Mouse (Mus musculus) gastrocnemius, adult 2 months (tissue): ENCODE data around the gene Nav2. TPM values are rescaled to one million over a fixed set of nuclear protein-coding genes. Genes with fewer than 3 reads are reported as not detected.

Source experiments
- DNase-seq: peaks from one replicate; pipeline ENCODE4 v3.0.0; 2022
- H3K27ac ChIP-seq: fragments of 200-600 bp; 2 replicates; pipeline ENCODE4 v1.8.1; 2022; ENCODE audit warnings: mild to moderate bottlenecking
- H3K4me3 ChIP-seq: fragments of 200-600 bp; 2 replicates; pipeline ENCODE4 v1.8.1; 2022; ENCODE audit warnings: mild to moderate bottlenecking, moderate library complexity
- CTCF ChIP-seq: fragments of 200-600 bp; IDR thresholded peaks from 2 replicates; pipeline ENCODE4 v1.8.1; 2022; ENCODE audit warnings: antibody characterized with exemption, mild to moderate bottlenecking, moderate library complexity
- intact Hi-C: fragments of 180-260 bp; cut with DNase I; formaldehyde crosslinking; loops from one replicate; pipeline ENCODE4 v1.15.1; 2025
- total RNA-seq, 2 experiments: library from RNA; stranded (reverse); gene quantifications; 2 replicates each; pipeline ENCODE4 v1.2.3; 2021

Gene Nav2
- total RNA-seq, 2 experiments from 2014 or later = 18.5 to 36.0 TPM

- Histone ChIP-seq H3K27ac (peak overlapping the region; percentile 67), H3K4me3 (no peak overlapping the region)
- DNase-seq = no peak
- TF ChIP-seq CTCF = no peak
- intact Hi-C loops = no loop called here
Measured at GRCm38 (mm10) chr7:49277685-49278084, 369.2 kb downstream of the Nav2 start.

- H3K4me3 ChIP-seq = no peak overlapping the region
- intact Hi-C loops = no loop called here
- no peak overlapping the region; the same call in 1 of the 2 replicates for H3K27ac ChIP-seq
- DNase-seq = no peak
- TF ChIP-seq CTCF = no peak
Measured at GRCm38 (mm10) chr7:49278531-49278930, 370.0 kb downstream of the Nav2 start.

DNA sequence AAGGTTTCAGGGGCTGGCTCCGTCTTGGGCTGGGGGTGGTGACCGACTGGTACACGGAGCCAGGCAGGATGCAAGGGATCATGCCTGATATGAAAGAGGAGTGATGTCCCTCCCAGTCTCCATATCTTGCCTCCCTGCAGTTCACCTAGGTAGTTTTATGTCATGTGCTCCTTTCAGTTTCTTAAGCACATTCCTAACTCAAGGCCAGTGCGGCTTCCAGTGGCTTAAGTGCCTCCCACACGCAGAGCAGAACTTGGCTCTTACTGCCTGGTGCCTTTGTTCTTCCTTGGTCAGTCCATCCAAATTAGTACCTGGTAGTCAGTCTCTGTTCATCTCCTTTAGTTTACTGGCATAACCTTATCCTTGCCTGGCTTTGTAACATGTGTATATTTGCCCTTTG, 371.9 kb downstream of the Nav2 start:
- no peak for DNase-seq
- H3K4me3 ChIP-seq = no peak overlapping the region
- H3K27ac ChIP-seq = no peak overlapping the region
- intact Hi-C loops = loop anchor here (5.0 kb wide), 1 partner anchor 62 kb away; no protein-coding TSS in a partner anchor
- TF ChIP-seq CTCF = no peak

DNA sequence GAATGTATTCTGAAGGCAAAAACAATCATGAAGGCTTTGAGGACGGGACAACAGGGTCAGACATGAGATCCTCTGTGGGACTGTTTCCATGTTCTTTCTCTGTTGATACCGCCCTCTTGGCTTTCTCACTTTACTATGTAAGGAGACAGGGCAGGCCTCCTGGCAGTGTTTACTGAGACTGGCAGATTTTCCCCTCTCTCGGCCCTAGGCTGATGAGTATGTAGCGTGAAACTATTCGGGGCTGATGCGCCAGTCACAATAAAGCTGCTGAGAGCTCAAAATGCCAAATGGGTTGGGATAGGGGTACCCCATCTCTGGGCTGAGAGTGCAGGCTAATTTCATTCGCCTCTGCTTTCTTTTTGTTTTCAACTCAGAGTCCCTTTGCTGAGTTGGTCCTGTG, 373.9 kb downstream of the Nav2 start:
- Histone ChIP-seq H3K27ac (peak overlapping the region; percentile 53; the same call in 1 of the 2 replicates), H3K4me3 (no peak overlapping the region)
- peak; percentile 56 for DNase-seq
- intact Hi-C loops = loop anchor here (5.0 kb wide), 1 partner anchor 60 kb away; no protein-coding TSS in a partner anchor
- TF ChIP-seq CTCF = no peak

DNA sequence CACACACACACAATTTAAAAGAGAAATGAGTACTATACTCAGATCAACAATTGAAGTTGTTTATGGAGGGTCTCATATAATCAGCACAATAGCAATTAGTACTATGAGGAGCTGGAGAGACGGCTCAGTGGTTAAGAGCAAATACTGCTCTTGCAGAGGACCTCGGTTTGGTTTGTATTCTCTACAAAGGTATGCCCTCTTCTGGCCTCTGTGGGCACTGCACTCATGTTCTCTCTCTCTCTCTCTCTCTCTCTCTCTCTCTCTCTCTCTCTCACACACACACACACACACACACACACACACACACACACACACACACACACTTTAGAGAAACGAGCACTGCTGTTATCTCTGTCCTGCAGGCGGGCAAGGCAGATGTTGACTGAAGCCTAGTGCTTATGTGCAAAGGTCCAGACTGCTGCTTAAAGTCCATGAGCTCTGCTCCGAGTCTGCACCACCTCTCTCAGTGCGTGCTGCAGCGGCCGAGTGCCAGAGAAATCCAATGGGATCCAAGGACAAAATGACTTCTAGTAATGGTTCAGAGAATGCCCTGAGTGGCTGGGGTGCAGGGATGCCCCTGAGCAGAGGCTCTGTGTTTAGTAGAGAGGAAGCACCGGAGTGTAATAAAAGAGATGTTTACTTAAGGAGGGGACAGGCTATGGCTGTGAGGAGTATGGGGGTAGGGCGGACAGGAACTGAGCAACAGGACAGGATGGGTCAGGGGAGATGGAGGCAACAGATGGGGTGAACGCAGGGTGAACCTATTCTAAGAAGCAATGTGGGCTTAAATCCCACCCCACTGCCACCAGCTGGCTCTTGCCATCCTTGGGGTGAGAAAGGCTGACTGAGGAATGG, 375.2 kb downstream of the Nav2 start:
- intact Hi-C loops = loop anchor here (5.0 kb wide), 1 partner anchor 59 kb away; no protein-coding TSS in a partner anchor
- DNase-seq = no peak
- H3K4me3 ChIP-seq = no peak overlapping the region
- no peak overlapping the region for H3K27ac ChIP-seq
- TF ChIP-seq CTCF = no peak

GRCm38 (mm10) chr7:49288186-49288585, 379.7 kb downstream of the Nav2 start:
- no peak for TF ChIP-seq CTCF
- intact Hi-C loops = no loop called here
- H3K27ac ChIP-seq = no peak overlapping the region
- no peak for DNase-seq
- no peak overlapping the region for H3K4me3 ChIP-seq

- no peak for TF ChIP-seq CTCF
- intact Hi-C loops = no loop called here
- DNase-seq = no peak
- no peak overlapping the region for H3K4me3 ChIP-seq
- H3K27ac ChIP-seq = no peak overlapping the region
Measured at GRCm38 (mm10) chr7:49290308-49290707, 381.8 kb downstream of the Nav2 start.

DNA sequence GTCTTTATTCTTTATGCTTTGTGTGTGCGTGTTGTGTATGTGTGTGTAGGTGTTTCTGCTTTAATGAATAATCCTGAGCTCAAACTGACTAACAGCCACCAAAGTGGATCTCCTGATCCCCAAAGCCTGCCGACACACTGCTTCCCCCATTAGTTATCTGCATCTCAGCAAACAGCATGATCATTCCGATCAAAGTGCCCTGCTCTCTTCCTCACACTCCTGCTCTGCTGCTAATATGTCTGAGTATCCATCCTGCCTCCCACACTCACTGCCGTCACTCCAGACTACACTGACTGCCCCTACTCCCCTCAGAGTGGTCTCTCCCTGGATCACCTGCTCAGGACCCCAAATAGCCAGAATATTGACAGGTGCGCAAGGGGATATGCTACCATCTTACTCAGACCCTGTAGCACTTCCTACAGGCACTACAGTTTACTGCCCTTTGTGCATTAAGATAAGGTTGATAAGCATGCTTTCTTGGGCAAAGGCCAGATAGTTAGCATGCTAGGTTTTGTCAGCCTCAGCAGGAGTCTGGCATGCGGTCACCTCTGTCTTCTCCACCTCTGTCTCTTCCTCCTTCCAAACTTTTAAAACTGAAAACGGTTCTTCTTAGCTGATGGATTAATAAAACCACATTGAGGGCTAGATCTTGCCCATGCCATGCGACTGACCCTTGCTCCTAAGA, 382.8 kb downstream of the Nav2 start:
- no peak for DNase-seq

GRCm38 (mm10) chr7:49297148-49297547, 388.6 kb downstream of the Nav2 start:
- no peak overlapping the region for H3K4me3 ChIP-seq
- H3K27ac ChIP-seq = no peak overlapping the region
- TF ChIP-seq CTCF = no peak
- DNase-seq = no peak
- intact Hi-C loops = no loop called here

More for the DNA sequence above, 382.8 kb downstream of the Nav2 start:
- no peak overlapping the region for H3K4me3 ChIP-seq
- no peak overlapping the region for H3K27ac ChIP-seq
- intact Hi-C loops = no loop called here
- TF ChIP-seq CTCF = no peak

DNA sequence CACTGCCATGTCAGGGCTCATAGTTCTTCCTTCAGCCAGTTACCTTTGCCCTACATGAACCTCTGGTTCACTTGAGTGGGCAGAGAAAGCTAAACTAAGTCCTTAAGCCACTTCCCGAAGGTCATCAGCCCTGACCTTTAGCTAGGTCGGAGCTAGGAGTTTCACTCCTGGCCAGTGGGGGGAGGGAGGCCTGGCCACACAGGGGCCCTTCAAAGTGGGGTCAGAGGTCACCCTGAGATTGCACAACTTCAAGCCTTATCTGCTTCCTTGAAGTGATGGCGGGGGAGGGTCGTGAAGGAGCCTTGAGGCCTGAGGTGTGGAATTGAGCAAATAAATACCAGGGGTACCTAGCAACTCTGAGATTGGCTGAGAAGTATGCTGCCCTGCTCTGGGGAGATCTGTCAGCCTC, 389.9 kb downstream of the Nav2 start:
- no peak for DNase-seq
- intact Hi-C loops = no loop called here
- no peak overlapping the region for H3K27ac ChIP-seq
- no peak overlapping the region for H3K4me3 ChIP-seq
- no peak for TF ChIP-seq CTCF

DNA sequence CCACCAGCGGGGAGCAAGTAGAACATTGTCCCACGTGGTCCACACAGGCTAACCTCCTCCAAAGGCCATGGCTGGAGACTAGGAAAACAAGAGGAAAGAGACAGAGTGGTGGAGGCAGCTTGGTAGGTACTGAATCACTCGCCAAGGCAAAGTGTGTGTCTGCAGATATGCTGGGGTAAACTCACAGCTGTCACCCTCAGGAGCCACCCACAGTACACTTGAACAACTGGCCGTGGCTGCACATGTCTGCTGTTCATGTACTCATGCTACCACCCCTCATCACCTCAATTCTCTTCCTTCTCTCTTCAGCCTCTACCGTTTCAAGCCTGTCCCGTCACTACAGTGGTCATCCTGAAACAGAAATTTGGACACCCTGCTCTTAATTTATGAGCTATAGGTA, 393.0 kb downstream of the Nav2 start:
- no peak for DNase-seq
- no peak overlapping the region for H3K4me3 ChIP-seq
- TF ChIP-seq CTCF = no peak
- no peak overlapping the region for H3K27ac ChIP-seq
- intact Hi-C loops = no loop called here

- 0 out of 2 replicates have a peak overlapping the region, but pooled peaks have one; percentile 7 for H3K27ac ChIP-seq
- intact Hi-C loops = no loop called here
- DNase-seq = peak; percentile 36
- TF ChIP-seq CTCF = no peak
- peak overlapping the region; percentile 67 for H3K4me3 ChIP-seq
Measured at GRCm38 (mm10) chr7:49303600-49304411, 395.3 kb downstream of the Nav2 start.

GRCm38 (mm10) chr7:49307717-49308116, 399.2 kb downstream of the Nav2 start:
- peak; percentile 29 for TF ChIP-seq CTCF
- no peak overlapping the region for H3K27ac ChIP-seq
- intact Hi-C loops = no loop called here
- DNase-seq = no peak
- H3K4me3 ChIP-seq = no peak overlapping the region
